Mouse (Mus musculus) small intestine, adult 2 months (tissue): ENCODE data around the gene Ptprr.

ENCODE experiments used
- CTCF ChIP-seq: fragments of 200-500 bp; IDR thresholded peaks from 2 replicates; pipeline ENCODE4 v1.5.1; 2012; ENCODE audit warnings: low read depth, mild to moderate bottlenecking, control low read depth, inconsistent platforms, low read length, moderate library complexity, mixed read lengths; ENCODE audit not compliant: insufficient replicate concordance, insufficient read length; ENCODE audit errors: extremely low read depth
- POLR2A ChIP-seq: fragments of 200-500 bp; IDR thresholded peaks from 2 replicates; pipeline ENCODE4 v1.6.1; 2012; ENCODE audit warnings: low read depth, mild to moderate bottlenecking, control low read depth, inconsistent platforms, low read length, moderate library complexity

DNA sequence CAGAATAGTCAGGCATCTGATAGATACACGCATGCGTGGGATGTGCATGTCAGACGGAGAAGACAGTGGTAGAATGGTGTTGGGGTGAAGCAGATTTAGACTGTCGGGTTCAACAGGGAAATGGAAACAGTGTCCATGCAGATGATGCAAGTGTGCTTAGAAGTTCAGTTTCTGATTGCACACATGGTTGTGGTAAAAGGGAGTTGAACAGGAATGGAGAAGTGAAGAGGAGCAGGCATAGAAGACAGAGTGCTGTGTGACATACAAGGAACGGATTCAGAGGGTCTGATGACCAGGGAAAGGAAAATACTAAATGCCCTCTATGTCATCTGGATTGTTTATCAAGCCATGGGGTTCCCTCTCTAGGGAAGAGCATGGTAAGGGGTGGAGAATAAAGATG lies 163.2 kb downstream of the Ptprr start:
- TF ChIP-seq CTCF (no peak), POLR2A (no peak)
